Mouse (Mus musculus): ENCODE results near the gene Prkaa1.

DNA sequence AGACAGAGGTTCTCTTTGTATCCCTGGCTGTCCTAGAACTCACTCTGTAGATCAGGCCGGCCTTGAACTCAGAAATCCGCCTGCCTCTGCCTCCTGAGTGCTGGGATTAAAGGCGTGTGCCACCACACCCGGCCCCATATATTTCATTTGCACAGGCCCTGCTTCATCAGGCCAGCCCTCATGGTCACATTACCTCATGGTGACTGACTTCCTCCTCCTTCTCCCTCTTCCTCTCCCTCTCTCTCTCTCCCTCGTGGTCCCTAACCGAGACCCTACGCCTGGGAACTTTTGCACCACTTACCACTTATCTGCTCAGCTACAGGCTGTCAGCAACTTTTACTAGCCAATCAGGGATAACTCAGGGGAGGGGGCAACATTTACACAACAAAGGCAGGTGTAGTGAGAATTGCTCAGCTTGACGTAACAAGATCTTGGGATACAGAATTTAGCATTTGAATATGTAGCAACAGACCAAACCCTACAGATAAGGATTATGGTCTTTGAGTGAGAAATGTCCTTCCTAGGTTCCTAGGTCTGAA is 8.6 kb upstream of the Prkaa1 start:
- TF ChIP-seq TAL1 (conservative IDR thresholded peaks at IDR 0.05; ENCODE audit: low read depth, low read length) (no peak), CTCF (IDR thresholded peaks at IDR 0.05; ENCODE audit: low read depth, low read length) (no peak)
